Mouse (Mus musculus): Measurements from ENCODE around the gene Celf1. TPM values are rescaled to one million over a fixed set of nuclear protein-coding genes. Genes with fewer than 3 reads are reported as not detected.

The Celf1 gene
- polyA plus RNA-seq, 1 experiment from 2014 or later = 78.1 TPM

GRCm38 (mm10) chr2:91066455-91066854 is 126.3 kb downstream of the Celf1 start:
- ATAC-seq (replicated peaks; ENCODE audit: low FRiP score) (no peak), DNase-seq (ENCODE audit: low spot score) (no peak)
- H3K36me3 ChIP-seq (ENCODE audit: control insufficient read depth, insufficient read depth, low read length) = peaks cover 16% of the 10 kb centered on the region
- H3K9ac ChIP-seq (ENCODE audit: low read depth, low read length) = no peak overlapping the region
- H3K4me1 ChIP-seq (replicated peaks; ENCODE audit: control insufficient read depth, insufficient read depth, low read length) = peaks cover 18% of the 10 kb centered on the region
- 88% methylated on average over 3 of the region's 3 CpGs for WGBS
- no peak overlapping the region for H3K4me2 ChIP-seq
- H3K4me3 ChIP-seq (ENCODE audit: low read depth, low read length) = no peak overlapping the region
- H3K9me3 ChIP-seq (ENCODE audit: control insufficient read depth, low read length) = no peaks in the 10 kb centered on the region
- H3K27me3 ChIP-seq (replicated peaks; ENCODE audit: control insufficient read depth, insufficient read depth, low read length) = no peaks in the 10 kb centered on the region
- H3K27ac ChIP-seq (ENCODE audit: low read depth, low read length) = no peak overlapping the region

- no peak for ATAC-seq (replicated peaks; ENCODE audit: low FRiP score)
- Histone ChIP-seq H3K4me1 (replicated peaks; ENCODE audit: control insufficient read depth, insufficient read depth, low read length) (peaks cover 14% of the 10 kb centered on the region), H3K9ac (ENCODE audit: low read depth, low read length) (no peak overlapping the region), H3K27ac (ENCODE audit: low read depth, low read length) (no peak overlapping the region), H3K4me2 (peak overlapping the region; percentile 81), H3K36me3 (ENCODE audit: control insufficient read depth, insufficient read depth, low read length) (peaks cover 4% of the 10 kb centered on the region), H3K4me3 (ENCODE audit: low read depth, low read length) (no peak overlapping the region; the same call in 1 of the 2 replicates), H3K9me3 (ENCODE audit: control insufficient read depth, low read length) (no peaks in the 10 kb centered on the region), H3K27me3 (replicated peaks; ENCODE audit: control insufficient read depth, insufficient read depth, low read length) (no peaks in the 10 kb centered on the region)
- no peak for DNase-seq (ENCODE audit: low spot score)
- WGBS = 68% methylated on average over 13 of the region's 13 CpGs
These were observed 128.1 kb downstream of the Celf1 start for GRCm38 (mm10) chr2:91068162-91068871.

- Histone ChIP-seq H3K4me2 (peak overlapping the region; percentile 81), H3K9ac (ENCODE audit: low read depth, low read length) (no peak overlapping the region), H3K27me3 (replicated peaks; ENCODE audit: control insufficient read depth, insufficient read depth, low read length) (no peaks in the 10 kb centered on the region), H3K36me3 (ENCODE audit: control insufficient read depth, insufficient read depth, low read length) (peaks cover 4% of the 10 kb centered on the region; the same call in 1 of the 2 replicates), H3K4me1 (replicated peaks; ENCODE audit: control insufficient read depth, insufficient read depth, low read length) (peaks cover 14% of the 10 kb centered on the region), H3K27ac (ENCODE audit: low read depth, low read length) (no peak overlapping the region), H3K4me3 (ENCODE audit: low read depth, low read length) (peak overlapping the region; percentile 60; the same call in 1 of the 2 replicates), H3K9me3 (ENCODE audit: control insufficient read depth, low read length) (no peaks in the 10 kb centered on the region)
- 66% methylated on average over 6 of the region's 6 CpGs for WGBS
- ATAC-seq (replicated peaks; ENCODE audit: low FRiP score) = no peak
- DNase-seq (ENCODE audit: low spot score) = no peak
These were observed 128.6 kb downstream of the Celf1 start for GRCm38 (mm10) chr2:91068872-91069165.

Other genes with a start within 250 kb of the Celf1 start
- 94.5 and 102 TPM in 2 replicates for gene Fnbp4, start 195.0 kb upstream of the Celf1 start, polyA plus RNA-seq (2014; fragmentation: Nextera tagmentation; extraction: Ambion mirVana)
- gene Agbl2, start 157.7 kb upstream of the Celf1 start, polyA plus RNA-seq (2014; fragmentation: Nextera tagmentation; extraction: Ambion mirVana) = 0.18 and 0.23 TPM in 2 replicates
- gene Mtch2, start 93.2 kb upstream of the Celf1 start, polyA plus RNA-seq (2014; fragmentation: Nextera tagmentation; extraction: Ambion mirVana) = 218 and 231 TPM in 2 replicates
- gene C1qtnf4, start 54.5 kb upstream of the Celf1 start, polyA plus RNA-seq (2014; fragmentation: Nextera tagmentation; extraction: Ambion mirVana) = 6.6 and 6.9 TPM in 2 replicates
- gene Kbtbd4, start 35.6 kb upstream of the Celf1 start, polyA plus RNA-seq (2014; fragmentation: Nextera tagmentation; extraction: Ambion mirVana) = 32.6 and 34.4 TPM in 2 replicates
- gene Ndufs3, start 35.6 kb upstream of the Celf1 start, polyA plus RNA-seq (2014; fragmentation: Nextera tagmentation; extraction: Ambion mirVana) = 223 and 236 TPM in 2 replicates
- 1.4 and 2.0 TPM in 2 replicates for gene Rapsn, start 95.2 kb downstream of the Celf1 start, polyA plus RNA-seq (2014; fragmentation: Nextera tagmentation; extraction: Ambion mirVana)
- 324 and 347 TPM in 2 replicates for gene Psmc3, start 113.6 kb downstream of the Celf1 start, polyA plus RNA-seq (2014; fragmentation: Nextera tagmentation; extraction: Ambion mirVana)
- gene Slc39a13, start 130.0 kb downstream of the Celf1 start, polyA plus RNA-seq (2014; fragmentation: Nextera tagmentation; extraction: Ambion mirVana) = 19.6 and 20.0 TPM in 2 replicates
- gene Spi1, start 142.0 kb downstream of the Celf1 start, polyA plus RNA-seq (2014; fragmentation: Nextera tagmentation; extraction: Ambion mirVana) = 19.5 and 22.7 TPM in 2 replicates
- gene Mybpc3, start 177.8 kb downstream of the Celf1 start, polyA plus RNA-seq (2014; fragmentation: Nextera tagmentation; extraction: Ambion mirVana) = 1.2 and 5.0 TPM in 2 replicates
- 13.7 and 14.0 TPM in 2 replicates for gene Madd, start 243.5 kb downstream of the Celf1 start, polyA plus RNA-seq (2014; fragmentation: Nextera tagmentation; extraction: Ambion mirVana)

Data from liver, embryonic 11.5 days (tissue).